Mouse (Mus musculus) leukemia stem cell, adult 10-12 weeks (primary cell): Measurements from ENCODE around the gene Ajm1. TPM values are rescaled to one million over a fixed set of nuclear protein-coding genes. Genes with fewer than 3 reads are reported as not detected.

ENCODE experiments used
- polyA plus RNA-seq: library from polyadenylated mRNA; stranded (reverse); fragments of >175 nt; gene quantifications from 2 replicates; pipeline ENCODE4 v1.2.3, GENCODE M21; 2012; ENCODE audit warnings: low replicate concordance

Gene Ajm1
- polyA plus RNA-seq, result 3.0 and 3.9 TPM in 2 replicates

DNA sequence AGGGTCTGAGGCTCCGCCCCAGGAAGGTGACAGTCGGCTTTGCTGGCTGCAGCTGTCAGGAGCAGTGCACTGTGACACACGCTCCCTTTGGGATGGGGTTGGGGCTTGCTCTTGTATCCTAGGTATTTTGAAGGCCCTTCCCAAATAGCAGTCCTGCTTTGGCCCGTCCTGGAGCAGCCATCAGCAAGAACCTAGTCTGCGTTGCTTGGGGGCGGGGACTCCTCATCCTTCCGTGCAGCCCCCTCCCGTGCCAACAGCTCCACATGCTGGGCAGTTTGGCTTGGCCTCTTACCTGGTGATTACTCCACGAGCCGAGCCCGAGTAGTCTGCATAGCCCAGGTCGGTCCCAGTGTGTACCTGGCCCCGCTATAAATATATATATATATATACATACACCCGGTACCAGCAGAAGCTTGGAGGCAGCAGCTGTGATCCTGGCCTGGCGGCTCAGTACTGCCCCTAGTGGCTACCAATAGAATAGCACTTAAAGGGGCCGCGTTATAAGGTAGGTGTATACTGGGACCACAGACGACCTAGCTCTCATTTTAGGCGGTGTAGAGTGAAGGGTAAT lies at the start of gene Ajm1:
Gene Ajm1 (minus strand): TSS at position 464 of the 571 bp plus-strand sequence.

DNA sequence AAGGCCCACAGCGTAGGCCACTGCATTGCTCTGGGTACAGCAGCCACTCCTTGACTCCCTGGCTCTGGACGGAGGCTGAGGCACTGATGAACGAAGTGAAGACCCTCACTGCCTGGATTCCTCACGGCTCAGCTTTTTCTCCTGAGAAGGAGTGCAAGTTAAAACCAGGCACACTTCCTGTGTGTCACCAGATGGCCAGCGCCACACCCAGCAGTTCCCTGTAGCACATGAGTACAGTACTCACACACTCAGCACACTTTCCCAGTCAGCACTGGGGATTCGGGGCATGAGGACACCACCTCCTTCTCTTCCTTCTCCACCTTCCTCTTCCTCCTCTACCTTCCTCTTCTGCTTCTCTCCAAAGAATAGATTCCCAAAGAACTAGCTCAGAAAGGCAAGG lies 46.3 kb upstream of the Ajm1 start, which contains the start of gene Fcna:
Gene Fcna (minus strand): TSS at position 220 of the 400 bp plus-strand sequence.

DNA sequence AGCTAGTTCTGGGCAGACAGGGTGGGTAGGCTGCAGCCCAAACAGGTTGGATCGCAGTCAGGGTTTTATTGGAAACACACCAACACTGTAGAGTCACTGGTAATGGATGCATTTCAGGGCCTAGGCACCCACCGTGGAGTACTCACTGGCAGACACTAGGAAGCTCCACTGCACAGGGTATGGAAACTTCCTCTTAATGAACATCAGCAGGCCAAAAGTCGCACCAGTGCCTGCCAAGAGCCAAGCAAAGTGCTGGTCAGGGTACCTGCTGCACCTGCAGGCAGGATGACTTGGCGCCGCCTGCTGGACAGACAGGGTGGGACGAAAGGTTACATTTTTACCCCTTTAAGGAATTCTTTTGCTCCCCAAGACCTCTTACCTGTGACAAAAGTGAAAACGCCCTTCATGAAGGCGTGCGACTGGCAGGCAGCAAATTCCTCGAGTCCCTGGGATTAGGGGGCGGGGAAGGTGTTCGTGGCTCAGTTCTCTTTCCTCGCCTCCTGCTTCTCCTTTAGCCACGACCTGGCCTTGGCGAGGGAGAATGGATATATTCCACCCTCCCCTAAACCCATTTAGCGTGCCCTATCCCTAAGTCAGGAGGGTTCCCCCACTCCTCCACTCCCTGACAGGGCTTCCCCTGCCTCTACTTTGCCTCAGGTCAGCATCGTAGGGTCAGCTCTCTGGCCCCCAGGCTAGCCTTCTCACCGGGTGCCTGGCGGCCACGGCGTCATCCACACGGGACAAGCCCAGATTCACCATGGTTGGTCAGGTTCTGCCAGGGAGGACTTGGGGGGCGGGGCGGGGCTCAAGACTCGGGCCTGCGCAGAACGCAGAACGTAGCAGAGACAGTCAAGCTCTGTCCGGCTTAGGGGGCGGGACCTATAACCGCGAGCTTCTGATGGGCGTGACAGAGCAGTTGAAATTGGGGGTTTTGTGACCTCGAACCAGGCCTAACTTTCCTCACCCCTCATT lies 40.0 kb upstream of the Ajm1 start, which contains the start of gene Tmem141:
Gene Tmem141 (minus strand): TSS at position 777 of the 972 bp plus-strand sequence.

DNA sequence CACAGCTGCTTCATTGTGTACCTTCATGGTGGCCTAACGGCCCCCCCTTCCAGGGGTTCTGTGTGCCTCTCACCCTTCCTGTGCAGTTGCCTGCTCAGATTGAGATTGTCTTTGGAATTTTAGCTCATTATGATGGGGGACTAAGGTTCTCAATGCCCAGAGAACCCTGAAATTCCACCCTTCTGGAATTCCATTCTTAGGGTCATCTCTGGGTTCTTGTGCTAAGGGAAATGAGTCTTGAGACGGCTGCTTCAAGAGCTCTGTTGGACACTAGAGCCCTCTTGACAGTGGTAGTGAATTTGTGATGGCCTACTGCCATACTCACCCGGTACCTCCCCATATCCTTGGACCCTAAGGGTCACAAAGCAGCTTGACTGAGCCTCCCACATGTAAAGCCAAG lies 36.0 kb upstream of the Ajm1 start, which contains the start of gene Ccdc183:
Gene Ccdc183 (minus strand): TSS at position 101 of the 400 bp plus-strand sequence.

DNA sequence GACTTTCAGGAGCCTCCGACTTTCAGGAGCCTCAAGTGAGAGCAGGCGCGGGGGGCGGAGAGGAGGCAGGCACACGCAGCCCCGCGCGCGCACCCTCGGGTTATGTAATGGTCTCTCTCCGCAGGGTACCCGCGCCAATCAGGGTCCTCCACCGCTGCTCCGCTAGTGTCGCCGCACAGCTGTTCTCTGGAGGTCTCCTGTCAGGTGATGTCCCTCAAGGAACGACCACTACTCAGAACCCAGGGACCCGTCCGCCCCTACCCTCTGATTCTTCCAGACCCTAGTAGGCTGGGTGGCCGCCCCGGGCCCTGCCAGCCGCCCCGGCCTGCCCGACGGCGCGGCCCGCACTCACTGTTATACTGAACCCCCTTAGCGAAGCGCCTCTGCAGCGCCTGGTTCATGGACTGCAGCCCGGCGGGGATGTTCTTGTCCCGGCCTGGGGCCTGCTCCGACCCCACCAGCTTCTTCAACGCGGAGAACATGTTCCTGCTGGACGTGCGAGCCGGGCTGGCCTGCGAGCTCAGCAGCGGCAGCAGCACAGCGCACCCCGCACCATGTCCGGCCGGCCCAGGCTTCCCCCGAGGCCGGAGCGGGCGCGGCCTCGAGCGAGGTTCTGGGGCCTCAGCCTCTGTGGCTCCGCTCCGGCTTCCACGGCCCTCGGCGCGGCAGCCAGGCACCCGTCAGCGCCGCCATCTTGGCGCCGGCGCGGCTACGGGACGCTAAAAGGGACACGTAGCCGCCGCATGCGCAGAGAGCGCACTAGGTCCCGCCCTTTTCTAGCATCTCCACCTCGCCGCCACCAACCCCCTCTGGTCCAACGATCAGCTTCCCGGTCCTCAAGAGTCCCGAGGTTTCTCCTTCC lies 26.4 kb upstream of the Ajm1 start, which contains the start of gene Rabl6:
Gene Rabl6 (minus strand): TSS at position 761 of the 862 bp plus-strand sequence.

DNA sequence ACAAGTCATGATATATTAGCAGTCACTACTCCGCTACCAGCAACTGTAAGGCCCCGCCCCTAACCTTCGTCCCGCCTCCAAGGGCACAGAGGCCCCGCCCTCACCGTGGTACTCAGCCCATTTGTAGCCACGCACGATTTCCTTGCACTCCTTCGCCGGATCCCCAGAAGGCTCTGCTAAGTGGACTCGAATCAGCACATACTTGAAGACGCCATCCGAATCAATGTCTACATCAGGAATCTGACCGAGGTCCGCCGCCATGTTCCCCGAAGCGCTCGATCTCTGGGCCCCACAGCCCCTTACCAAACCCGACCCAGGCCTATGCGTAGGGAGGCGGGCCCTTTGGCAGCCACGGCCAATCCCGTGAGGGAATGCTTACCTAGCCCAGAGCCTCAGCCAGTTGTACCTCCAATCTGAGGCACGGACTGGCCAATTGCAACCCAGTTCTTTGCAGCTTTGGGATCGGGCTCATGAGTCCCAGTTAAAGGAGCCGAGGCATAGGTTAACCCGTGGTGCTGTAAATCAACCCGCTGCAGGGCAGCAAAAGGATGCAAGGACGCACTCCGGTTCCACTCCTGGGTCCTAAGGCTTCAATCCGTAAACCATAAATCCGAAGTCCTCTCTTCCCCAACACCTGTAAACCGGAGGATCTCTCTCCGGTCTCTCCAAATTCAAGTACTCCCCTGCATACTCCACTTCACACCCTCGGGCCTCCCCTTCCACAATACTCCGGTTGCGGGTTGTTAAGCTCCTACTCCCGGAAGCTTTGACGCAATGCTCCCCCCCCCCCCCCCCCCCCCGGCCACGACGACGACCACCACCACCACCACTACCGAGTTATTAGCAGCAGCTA lies 6.8 kb downstream of the Ajm1 start, which contains the start of the genes Mamdc4 and Phpt1:
Gene Mamdc4 (minus strand): TSS at position 267 of the 853 bp plus-strand sequence.
Gene Phpt1 (minus strand): TSS at position 646 of the 853 bp plus-strand sequence.

DNA sequence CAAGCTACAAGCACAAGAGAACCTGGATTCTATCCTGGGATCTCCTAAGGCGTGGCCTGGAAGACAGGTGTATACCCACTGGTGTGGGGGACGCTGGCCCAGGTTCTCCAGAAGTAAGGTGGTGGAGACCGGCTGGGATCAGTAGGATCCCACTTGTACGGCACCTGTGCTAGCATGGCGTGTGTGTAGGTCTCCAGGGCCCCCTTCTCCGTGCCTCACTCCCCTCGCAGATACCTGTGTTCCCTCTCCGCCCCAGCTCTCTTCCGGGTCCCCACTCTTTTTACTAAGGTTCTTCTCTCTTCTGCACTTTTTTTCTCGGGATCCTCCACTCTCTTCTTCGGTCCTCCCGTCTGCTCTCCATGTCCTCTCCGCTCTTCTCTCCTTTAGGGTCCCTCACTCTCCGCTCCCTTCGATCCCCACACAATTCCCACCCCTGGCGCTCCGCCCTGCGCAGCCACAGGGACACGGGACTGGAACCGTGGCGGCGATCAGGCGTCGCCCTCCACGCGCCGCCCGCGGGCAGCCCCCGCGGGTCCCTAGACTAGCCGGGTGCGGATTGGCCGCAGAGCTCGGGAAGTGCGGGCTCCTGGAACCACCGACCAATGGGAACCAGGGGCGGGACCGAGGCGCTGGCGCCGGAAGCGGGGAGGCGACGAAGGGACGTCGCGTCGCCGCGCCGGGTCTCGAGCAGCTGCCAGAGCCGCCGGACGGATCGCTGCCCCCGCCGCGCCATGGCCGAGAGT lies 24.2 kb downstream of the Ajm1 start, which contains the start of gene Edf1:
Gene Edf1 (plus strand): TSS at position 627 of the 743 bp plus-strand sequence.

DNA sequence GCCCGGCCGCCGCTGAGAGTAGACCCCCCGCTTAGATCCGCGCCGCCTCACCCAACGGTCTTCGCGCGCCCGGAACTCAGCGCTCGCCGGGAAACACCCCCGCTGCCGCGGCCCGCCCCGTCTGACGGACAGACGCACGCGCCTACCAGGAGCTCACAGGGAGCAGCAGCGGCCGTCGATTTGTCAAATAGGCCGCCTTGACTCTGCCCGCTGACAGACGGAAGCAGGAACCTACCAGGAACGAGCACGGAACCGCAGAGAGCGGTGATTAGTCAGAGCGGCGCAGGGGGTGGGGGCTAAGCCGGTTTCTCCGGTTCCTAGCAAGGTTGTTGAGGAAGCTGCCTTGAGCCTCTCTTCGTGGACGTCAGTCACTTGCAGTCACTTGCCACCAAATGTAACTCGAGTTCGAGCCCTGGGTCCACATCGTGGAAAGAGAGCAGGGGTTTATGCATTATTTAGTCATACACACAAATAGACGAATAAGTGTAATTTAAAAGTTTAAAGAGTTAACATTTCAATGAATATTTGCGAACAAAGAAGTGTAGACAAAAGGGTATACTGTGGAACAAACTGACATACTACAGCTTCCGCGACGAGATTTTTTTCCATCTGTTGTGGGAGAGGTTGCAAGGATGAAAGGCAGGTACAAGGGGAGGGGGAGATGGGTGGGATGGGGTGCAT lies 34.6 kb downstream of the Ajm1 start, which contains the start of gene Traf2:
Gene Traf2 (minus strand): TSS at position 130 of the 681 bp plus-strand sequence.

Other genes with a start within 250 kb of the Ajm1 start
- gene Man1b1, start 249.4 kb downstream of the Ajm1 start, polyA plus RNA-seq, result 27.7 and 53.0 TPM in 2 replicates
- 4.2 and 10.5 TPM in 2 replicates for gene Dpp7, start 225.4 kb downstream of the Ajm1 start, polyA plus RNA-seq
- gene Uap1l1, start 216.1 kb downstream of the Ajm1 start, polyA plus RNA-seq, result 5.6 and 9.7 TPM in 2 replicates
- 82.8 and 125 TPM in 2 replicates for gene Sapcd2, start 209.4 kb downstream of the Ajm1 start, polyA plus RNA-seq
- gene Entpd2, start 185.9 kb downstream of the Ajm1 start, polyA plus RNA-seq, result 0.67 TPM in 1 of 2 replicates, not detected in the other
- gene Npdc1, start 182.4 kb downstream of the Ajm1 start, polyA plus RNA-seq, result 8.1 and 13.5 TPM in 2 replicates
- gene Fut7, start 158.5 kb downstream of the Ajm1 start, polyA plus RNA-seq, result 2.3 TPM in 1 of 2 replicates, not detected in the other
- 8.3 and 12.8 TPM in 2 replicates for gene Abca2, start 153.1 kb downstream of the Ajm1 start, polyA plus RNA-seq
- not detected in 2 replicates for gene Clic3, start 124.9 kb downstream of the Ajm1 start, polyA plus RNA-seq
- 30.3 and 31.6 TPM in 2 replicates for gene Paxx, start 120.7 kb downstream of the Ajm1 start, polyA plus RNA-seq
- gene Ptgds, start 111.7 kb downstream of the Ajm1 start, polyA plus RNA-seq, result not detected in 2 replicates
- gene Lcn12, start 87.8 kb downstream of the Ajm1 start, polyA plus RNA-seq, result not detected in 2 replicates
- 15.5 and 54.4 TPM in 2 replicates for gene Fbxw5, start 81.0 kb downstream of the Ajm1 start, polyA plus RNA-seq
- not detected in 2 replicates for gene C8g, start 80.0 kb downstream of the Ajm1 start, polyA plus RNA-seq
- gene Traf2, start 34.8 kb downstream of the Ajm1 start, polyA plus RNA-seq, result 3.7 and 9.7 TPM in 2 replicates
- gene Edf1, start 23.9 kb downstream of the Ajm1 start, polyA plus RNA-seq, result 336 and 839 TPM in 2 replicates
- 0.48 and 1.4 TPM in 2 replicates for gene Mamdc4, start 6.9 kb downstream of the Ajm1 start, polyA plus RNA-seq
- 1.0 and 2.6 TPM in 2 replicates for gene Phpt1, start 6.5 kb downstream of the Ajm1 start, polyA plus RNA-seq
- gene Rabl6, start 26.8 kb upstream of the Ajm1 start, polyA plus RNA-seq, result 67.9 and 125 TPM in 2 replicates
- gene Ccdc183, start 35.9 kb upstream of the Ajm1 start, polyA plus RNA-seq, result not detected in 2 replicates
- 1.6 and 4.4 TPM in 2 replicates for gene Tmem141, start 40.2 kb upstream of the Ajm1 start, polyA plus RNA-seq
- gene Fcna, start 46.3 kb upstream of the Ajm1 start, polyA plus RNA-seq, result 41.7 and 86.1 TPM in 2 replicates
- gene Lcn8, start 71.4 kb upstream of the Ajm1 start, polyA plus RNA-seq, result not detected in 2 replicates
- not detected in 2 replicates for gene Lcn5, start 76.2 kb upstream of the Ajm1 start, polyA plus RNA-seq
- gene Lcn6, start 95.0 kb upstream of the Ajm1 start, polyA plus RNA-seq, result not detected in 2 replicates
- gene Lcn10, start 101.0 kb upstream of the Ajm1 start, polyA plus RNA-seq, result not detected in 2 replicates
- gene Obp2a, start 118.3 kb upstream of the Ajm1 start, polyA plus RNA-seq, result not detected in 2 replicates
- 22.3 and 63.5 TPM in 2 replicates for gene Bmyc, start 125.0 kb upstream of the Ajm1 start, polyA plus RNA-seq
- gene Obp2b, start 155.3 kb upstream of the Ajm1 start, polyA plus RNA-seq, result not detected in 2 replicates
- gene Lcn3, start 183.8 kb upstream of the Ajm1 start, polyA plus RNA-seq, result not detected in 2 replicates
- not detected in 2 replicates for gene Lcn11, start 195.3 kb upstream of the Ajm1 start, polyA plus RNA-seq
- gene Gm13539, start 200.5 kb upstream of the Ajm1 start, polyA plus RNA-seq, result not detected in 2 replicates
- not detected in 2 replicates for gene Glt6d1, start 234.1 kb upstream of the Ajm1 start, polyA plus RNA-seq
- gene Lcn9, start 241.4 kb upstream of the Ajm1 start, polyA plus RNA-seq, result not detected in 2 replicates